Mouse (Mus musculus) heart, embryonic 15.5 days (tissue): ENCODE data around the gene Hsd11b1. TPM values are rescaled to one million over a fixed set of nuclear protein-coding genes. Genes with fewer than 3 reads are reported as not detected.
"Not testable (repeated sequence)": the region's sequence is repeated elsewhere in the genome, so short reads cannot be mapped to it uniquely, and the experiment has no call there.

ENCODE experiments used
- ATAC-seq: fragments of 200-750 bp; cut with Nextera tagmentation; replicated peaks from 2 replicates; pipeline ENCODE4 v1.8.0; 2017; ENCODE audit warnings: low read depth, moderate TSS enrichment; ENCODE audit not compliant: insufficient number of reproducible peaks, insufficient read depth, low FRiP score
- H3K27ac ChIP-seq: fragments of 300-500 bp; sonication (generic); 2 replicates; pipeline ENCODE4 v1.5.1; 2015; ENCODE audit warnings: mild to moderate bottlenecking, inconsistent platforms
- H3K27me3 ChIP-seq: fragments of 300-500 bp; sonication (generic); 2 replicates; pipeline ENCODE4 v1.6.1; 2015; ENCODE audit warnings: inconsistent platforms
- H3K36me3 ChIP-seq: fragments of 300-500 bp; sonication (generic); 2 replicates; pipeline ENCODE4 v1.6.1; 2015; ENCODE audit warnings: mild to moderate bottlenecking, inconsistent platforms
- H3K4me1 ChIP-seq: fragments of 300-500 bp; sonication (generic); replicated peaks from 2 replicates; pipeline ENCODE4 v1.6.1; 2015; ENCODE audit warnings: inconsistent platforms
- H3K4me2 ChIP-seq: fragments of 300-500 bp; sonication (generic); 2 replicates; pipeline ENCODE4 v1.6.1; 2015; ENCODE audit warnings: inconsistent platforms, mild to moderate bottlenecking, moderate library complexity
- H3K4me3 ChIP-seq: fragments of 300-500 bp; sonication (generic); 2 replicates; pipeline ENCODE4 v1.5.1; 2015; ENCODE audit warnings: mild to moderate bottlenecking, inconsistent platforms
- H3K9ac ChIP-seq: fragments of 300-500 bp; sonication (generic); 2 replicates; pipeline ENCODE4 v1.6.1; 2015; ENCODE audit warnings: mild to moderate bottlenecking, inconsistent platforms
- H3K9me3 ChIP-seq: fragments of 300-500 bp; sonication (generic); replicated peaks from 2 replicates; pipeline ENCODE4 v1.6.1; 2016; ENCODE audit warnings: inconsistent platforms
- WGBS: fragments of 180-500 bp; shearing (Covaris S2); methylation state at CpG from one replicate; pipeline ENCODE4 v1.1.7; 2015; ENCODE audit warnings: mixed read lengths; 5-methylcytosine and 5-hydroxymethylcytosine counted together
- polyA plus RNA-seq: library from polyadenylated mRNA; unstranded; fragments of >200 nt; fragmentation: Nextera tagmentation; extraction: Ambion mirVana; gene quantifications from 2 replicates; pipeline ENCODE4 v1.2.1, GENCODE M21; 2015

Hsd11b1 gene
- polyA plus RNA-seq, 1 experiment from 2014 or later, result 1.9 TPM

DNA sequence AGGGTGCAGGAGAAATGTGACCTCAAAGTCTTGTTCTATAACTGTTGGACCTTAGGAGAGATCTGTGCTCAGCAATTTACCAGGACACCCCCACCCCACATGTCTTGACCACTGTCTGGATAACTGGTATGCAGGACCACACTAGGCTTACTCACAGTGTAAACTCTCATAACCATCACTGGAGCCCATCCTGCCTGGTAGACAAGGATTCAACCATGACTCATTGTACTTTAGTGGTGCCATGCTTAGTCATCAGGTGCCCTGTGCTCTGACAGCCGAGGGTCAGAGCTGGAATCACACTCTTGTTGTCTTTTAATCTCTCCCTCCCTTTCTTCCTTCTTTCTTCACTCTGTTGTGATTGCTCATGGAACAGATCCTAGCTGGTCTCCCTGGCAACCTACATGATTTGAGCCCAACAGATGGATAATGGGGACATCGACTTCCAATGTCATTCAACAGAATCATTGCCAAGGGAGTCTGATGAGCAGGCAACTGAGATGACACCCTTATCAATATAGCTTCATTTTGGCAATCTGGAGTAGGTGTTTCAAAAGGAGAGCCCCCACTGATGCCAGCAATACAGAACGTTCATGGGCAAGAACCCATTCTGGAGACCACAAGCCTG lies 34.4 kb upstream of the Hsd11b1 start:
- Histone ChIP-seq H3K27me3 (0 out of 2 replicates have a peak, but pooled peaks cover 5% of the 10 kb centered on the region), H3K4me3 (no peak overlapping the region), H3K9ac (no peak overlapping the region), H3K9me3 (no peaks in the 10 kb centered on the region), H3K36me3 (no peaks in the 10 kb centered on the region), H3K27ac (no peak overlapping the region), H3K4me1 (peaks cover 8% of the 10 kb centered on the region), H3K4me2 (no peak overlapping the region)
- ATAC-seq, result no peak
- 72% methylated on average over 3 of the region's 3 CpGs for WGBS

GRCm38 (mm10) chr1:193295920-193296319 lies 32.0 kb upstream of the Hsd11b1 start:
- Histone ChIP-seq H3K4me3 (no peak overlapping the region), H3K9me3 (no peaks in the 10 kb centered on the region), H3K36me3 (no peaks in the 10 kb centered on the region), H3K27me3 (no peaks in the 10 kb centered on the region), H3K4me1 (no peaks in the 10 kb centered on the region), H3K4me2 (no peak overlapping the region), H3K27ac (no peak overlapping the region), H3K9ac (no peak overlapping the region)
- 68% methylated on average over 5 of the region's 5 CpGs for WGBS
- ATAC-seq, result no peak

- no peak for ATAC-seq
- H3K4me1 ChIP-seq, result no peaks in the 10 kb centered on the region
- WGBS, result 66% methylated on average over 3 of the region's 3 CpGs
- H3K4me2 ChIP-seq, result no peak overlapping the region
- H3K27me3 ChIP-seq, result no peaks in the 10 kb centered on the region
- no peak overlapping the region for H3K27ac ChIP-seq
- H3K36me3 ChIP-seq, result no peaks in the 10 kb centered on the region
- H3K4me3 ChIP-seq, result no peak overlapping the region
- no peak overlapping the region for H3K9ac ChIP-seq
- no peaks in the 10 kb centered on the region for H3K9me3 ChIP-seq
These were observed 30.1 kb upstream of the Hsd11b1 start for GRCm38 (mm10) chr1:193293926-193294325.

- H3K4me1 ChIP-seq, result no peaks in the 10 kb centered on the region
- H3K4me3 ChIP-seq, result no peak overlapping the region
- H3K27me3 ChIP-seq, result no peaks in the 10 kb centered on the region
- H3K9ac ChIP-seq, result no peak overlapping the region
- no peak overlapping the region for H3K27ac ChIP-seq
- H3K4me2 ChIP-seq, result no peak overlapping the region
- WGBS, result 57% methylated on average over 2 of the region's 2 CpGs
- no peaks in the 10 kb centered on the region for H3K9me3 ChIP-seq
- ATAC-seq, result no peak
- H3K36me3 ChIP-seq, result no peaks in the 10 kb centered on the region
These were observed 29.2 kb upstream of the Hsd11b1 start for GRCm38 (mm10) chr1:193293039-193293438.

- H3K27me3 ChIP-seq, result no peaks in the 10 kb centered on the region
- H3K27ac ChIP-seq, result no peak overlapping the region
- ATAC-seq, result no peak
- H3K9me3 ChIP-seq, result no peaks in the 10 kb centered on the region
- no peaks in the 10 kb centered on the region for H3K36me3 ChIP-seq
- H3K4me2 ChIP-seq, result no peak overlapping the region
- no peaks in the 10 kb centered on the region for H3K4me1 ChIP-seq
- H3K9ac ChIP-seq, result no peak overlapping the region
- H3K4me3 ChIP-seq, result no peak overlapping the region
These were observed 26.8 kb upstream of the Hsd11b1 start for GRCm38 (mm10) chr1:193290686-193291085.

DNA sequence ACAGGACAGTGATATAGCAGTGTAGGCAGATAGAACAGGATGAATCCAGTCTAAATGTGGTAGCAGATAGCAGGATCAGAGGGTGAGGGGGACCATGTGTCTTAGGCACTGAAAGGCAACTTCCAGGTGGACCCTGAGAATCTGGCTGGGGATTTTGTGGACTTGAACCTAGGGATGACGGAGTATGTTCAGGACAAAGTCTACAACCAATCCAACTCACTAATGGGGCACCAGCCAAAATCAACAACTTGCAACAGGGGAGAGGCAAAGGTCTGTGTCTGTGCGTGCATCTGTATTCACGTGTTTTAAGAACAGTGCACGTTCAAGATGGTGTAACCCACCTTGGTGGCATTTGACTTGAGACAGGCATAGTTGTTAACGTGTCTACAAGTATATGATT lies 26.0 kb upstream of the Hsd11b1 start:
- Histone ChIP-seq H3K27ac (no peak overlapping the region), H3K9me3 (no peaks in the 10 kb centered on the region), H3K9ac (no peak overlapping the region), H3K36me3 (no peaks in the 10 kb centered on the region), H3K27me3 (no peaks in the 10 kb centered on the region), H3K4me2 (no peak overlapping the region), H3K4me1 (no peaks in the 10 kb centered on the region), H3K4me3 (no peak overlapping the region)
- 71% methylated on average over 5 of the region's 5 CpGs for WGBS
- no peak for ATAC-seq

GRCm38 (mm10) chr1:193289076-193289475 lies 25.2 kb upstream of the Hsd11b1 start:
- Histone ChIP-seq H3K9ac (no peak overlapping the region), H3K9me3 (no peaks in the 10 kb centered on the region), H3K27ac (no peak overlapping the region), H3K4me1 (no peaks in the 10 kb centered on the region), H3K4me2 (no peak overlapping the region), H3K27me3 (no peaks in the 10 kb centered on the region), H3K4me3 (no peak overlapping the region), H3K36me3 (no peaks in the 10 kb centered on the region)
- WGBS, result 88% methylated on average over 3 of the region's 3 CpGs
- no peak for ATAC-seq

GRCm38 (mm10) chr1:193287578-193287977 lies 23.7 kb upstream of the Hsd11b1 start:
- no peaks in the 10 kb centered on the region for H3K27me3 ChIP-seq
- H3K9ac ChIP-seq, result no peak overlapping the region
- H3K36me3 ChIP-seq, result no peaks in the 10 kb centered on the region
- 71% methylated on average over 2 of the region's 2 CpGs for WGBS
- H3K4me3 ChIP-seq, result no peak overlapping the region
- no peaks in the 10 kb centered on the region for H3K9me3 ChIP-seq
- no peaks in the 10 kb centered on the region for H3K4me1 ChIP-seq
- no peak for ATAC-seq
- H3K4me2 ChIP-seq, result no peak overlapping the region
- H3K27ac ChIP-seq, result no peak overlapping the region

- peak overlapping the region; percentile 11; the same call in 1 of the 2 replicates for H3K27ac ChIP-seq
- WGBS, result 85% methylated on average over 3 of the region's 3 CpGs
- not testable (repeated sequence) for H3K9me3 ChIP-seq, H3K9ac ChIP-seq, H3K4me3 ChIP-seq, H3K27me3 ChIP-seq, H3K36me3 ChIP-seq, H3K4me1 ChIP-seq, ATAC-seq, H3K4me2 ChIP-seq
These were observed 22.0 kb upstream of the Hsd11b1 start for GRCm38 (mm10) chr1:193285766-193286325.

- 77% methylated on average over 7 of the region's 7 CpGs for WGBS
- H3K4me1 ChIP-seq, result no peaks in the 10 kb centered on the region
- H3K27ac ChIP-seq, result no peak overlapping the region
- no peak overlapping the region for H3K9ac ChIP-seq
- no peaks in the 10 kb centered on the region for H3K36me3 ChIP-seq
- H3K27me3 ChIP-seq, result no peaks in the 10 kb centered on the region
- no peaks in the 10 kb centered on the region for H3K9me3 ChIP-seq
- H3K4me3 ChIP-seq, result no peak overlapping the region
- ATAC-seq, result 0 out of 2 replicates have a peak, but pooled peaks have one; percentile 14
- H3K4me2 ChIP-seq, result no peak overlapping the region
These were observed 20.4 kb upstream of the Hsd11b1 start for GRCm38 (mm10) chr1:193284228-193284779.

GRCm38 (mm10) chr1:193281344-193281743 lies 17.5 kb upstream of the Hsd11b1 start:
- Histone ChIP-seq H3K4me3 (no peak overlapping the region), H3K36me3 (no peaks in the 10 kb centered on the region), H3K27ac (no peak overlapping the region), H3K9ac (no peak overlapping the region), H3K27me3 (no peaks in the 10 kb centered on the region), H3K4me2 (no peak overlapping the region), H3K9me3 (no peaks in the 10 kb centered on the region), H3K4me1 (peaks cover 7% of the 10 kb centered on the region; the same call in 1 of the 2 replicates)
- WGBS, result 89% methylated on average over 2 of the region's 2 CpGs
- ATAC-seq, result no peak

DNA sequence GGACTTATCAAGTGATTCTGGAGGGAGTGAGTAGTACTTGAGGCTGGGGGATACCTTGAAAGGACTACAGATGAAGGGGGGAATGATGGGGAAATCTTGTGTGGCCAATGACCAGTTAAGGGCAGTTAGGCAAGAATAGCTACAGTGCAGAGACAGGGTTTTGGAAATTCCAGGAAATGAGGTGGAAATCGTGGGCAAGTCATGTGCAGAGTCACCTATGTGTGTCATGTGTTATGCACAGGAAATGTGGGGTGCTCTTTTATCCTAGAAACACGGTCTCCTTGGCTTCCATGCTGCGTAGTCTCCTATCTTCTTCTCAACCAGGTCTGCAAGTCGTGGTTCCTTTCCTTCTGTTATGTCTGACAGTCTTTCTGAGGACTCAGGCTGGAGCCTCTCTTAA lies 15.6 kb upstream of the Hsd11b1 start:
- Histone ChIP-seq H3K27me3 (no peaks in the 10 kb centered on the region), H3K4me2 (no peak overlapping the region), H3K4me1 (peaks cover 7% of the 10 kb centered on the region; the same call in 1 of the 2 replicates), H3K27ac (no peak overlapping the region), H3K9me3 (no peaks in the 10 kb centered on the region), H3K9ac (no peak overlapping the region), H3K36me3 (no peaks in the 10 kb centered on the region), H3K4me3 (no peak overlapping the region)
- 70% methylated on average over 4 of the region's 4 CpGs for WGBS
- ATAC-seq, result no peak
